Mouse (Mus musculus): ENCODE measurements around the gene Maneal. TPM values are rescaled to one million over a fixed set of nuclear protein-coding genes. Genes with fewer than 3 reads are reported as not detected.
A peak's percentile ranks its signal among the peaks of the same experiment; 100 is the strongest.

Gene Maneal
- polyA plus RNA-seq, 1 experiment from 2014 or later: 0.08 TPM

DNA sequence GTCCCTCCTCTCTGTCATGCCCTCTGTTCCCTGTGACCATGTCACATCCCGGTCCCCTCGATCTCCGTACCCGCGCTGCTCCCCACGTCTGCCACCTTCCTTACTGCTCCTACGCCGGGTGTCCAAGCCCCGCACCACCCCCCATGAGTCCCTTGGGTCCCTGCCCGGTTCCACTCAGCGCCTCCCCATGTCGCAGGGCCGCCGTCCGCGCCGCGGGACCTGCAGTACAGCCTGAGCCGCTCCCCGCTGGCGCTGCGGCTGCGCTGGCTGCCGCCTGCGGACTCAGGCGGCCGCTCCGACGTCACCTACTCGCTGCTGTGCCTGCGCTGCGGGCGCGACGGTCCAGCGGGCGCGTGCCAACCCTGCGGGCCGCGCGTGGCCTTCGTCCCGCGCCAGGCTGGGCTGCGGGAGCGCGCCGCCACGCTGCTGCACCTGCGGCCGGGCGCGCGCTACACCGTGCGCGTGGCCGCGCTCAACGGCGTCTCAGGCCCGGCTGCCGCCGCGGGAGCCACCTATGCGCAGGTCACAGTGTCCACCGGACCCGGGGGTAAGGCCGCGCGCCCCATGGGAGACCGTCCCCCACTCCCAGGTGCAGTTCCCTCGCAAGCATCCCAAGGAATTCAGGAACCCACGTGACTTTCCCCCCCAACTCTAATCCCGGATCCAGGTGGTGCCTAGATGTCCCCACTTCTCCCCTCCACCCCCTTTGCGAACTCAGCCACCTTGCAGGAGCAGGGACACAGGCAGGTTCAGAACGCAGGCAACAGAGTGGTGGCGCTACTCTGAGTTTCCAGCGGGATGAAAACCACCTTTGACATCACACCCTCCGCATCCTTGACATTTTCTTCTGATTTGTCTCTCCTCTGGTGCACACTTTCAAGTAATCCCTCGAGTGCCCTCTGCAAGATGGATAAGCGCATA is 32.8 kb upstream of the Maneal start:
- peak overlapping the region; percentile 12; the same call in 1 of the 2 replicates for H3K4me3 ChIP-seq (ENCODE audit: low read depth, low read length)
- H3K36me3 ChIP-seq (ENCODE audit: insufficient read depth, low read length): no peaks in the 10 kb centered on the region
- no peak for DNase-seq (ENCODE audit: low spot score)
- WGBS: 3% methylated on average over 68 of the region's 83 CpGs
- H3K9ac ChIP-seq (replicated peaks; ENCODE audit: low read depth): no peak overlapping the region
- H3K27me3 ChIP-seq (replicated peaks; ENCODE audit: insufficient read depth, low read length): peaks cover 26% of the 10 kb centered on the region
- H3K9me3 ChIP-seq (ENCODE audit: low read length): no peaks in the 10 kb centered on the region
- no peak for ATAC-seq
- TF ChIP-seq EP300 (IDR thresholded peaks at IDR 0.05) (no peak), CTCF (IDR thresholded peaks at IDR 0.05) (no peak)
- H3K27ac ChIP-seq (ENCODE audit: low read length): no peak overlapping the region
- peak overlapping the region; percentile 44 for H3K4me2 ChIP-seq (replicated peaks; ENCODE audit: low read depth, low read length)
- no peaks in the 10 kb centered on the region for H3K4me1 ChIP-seq (ENCODE audit: insufficient read depth, low read depth, low read length)

DNA sequence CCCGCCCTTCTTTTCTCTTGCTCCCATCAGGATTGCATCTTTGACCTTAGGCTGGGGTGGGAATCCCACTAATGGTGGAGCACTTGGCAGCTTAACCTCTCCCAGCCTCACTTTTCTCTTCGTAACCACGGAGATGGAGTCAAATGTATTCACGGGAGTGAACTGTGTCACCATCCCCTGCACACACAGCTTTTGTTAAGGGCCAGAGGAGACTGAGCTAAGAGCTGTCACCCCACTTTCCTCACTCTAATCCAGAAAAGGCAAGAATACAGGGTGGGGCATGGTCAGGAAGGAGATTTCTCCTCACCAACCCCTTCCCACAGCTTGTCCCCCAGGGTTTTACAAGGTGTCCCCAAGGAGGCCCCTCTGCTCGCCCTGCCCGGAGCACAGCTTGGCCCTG is 31.8 kb upstream of the Maneal start:
- WGBS: 23% methylated on average over 6 of the region's 6 CpGs
- no peak for ATAC-seq
- TF ChIP-seq EP300 (IDR thresholded peaks at IDR 0.05): no peak
- no peak for TF ChIP-seq CTCF (IDR thresholded peaks at IDR 0.05)
- Histone ChIP-seq H3K4me1 (ENCODE audit: insufficient read depth, low read depth, low read length) (no peaks in the 10 kb centered on the region), H3K9me3 (ENCODE audit: low read length) (no peaks in the 10 kb centered on the region), H3K27me3 (replicated peaks; ENCODE audit: insufficient read depth, low read length) (peaks cover 22% of the 10 kb centered on the region), H3K4me3 (ENCODE audit: low read depth, low read length) (no peak overlapping the region), H3K27ac (ENCODE audit: low read length) (no peak overlapping the region), H3K4me2 (replicated peaks; ENCODE audit: low read depth, low read length) (no peak overlapping the region), H3K36me3 (ENCODE audit: insufficient read depth, low read length) (no peaks in the 10 kb centered on the region), H3K9ac (replicated peaks; ENCODE audit: low read depth) (no peak overlapping the region)
- DNase-seq (ENCODE audit: low spot score): no peak

DNA sequence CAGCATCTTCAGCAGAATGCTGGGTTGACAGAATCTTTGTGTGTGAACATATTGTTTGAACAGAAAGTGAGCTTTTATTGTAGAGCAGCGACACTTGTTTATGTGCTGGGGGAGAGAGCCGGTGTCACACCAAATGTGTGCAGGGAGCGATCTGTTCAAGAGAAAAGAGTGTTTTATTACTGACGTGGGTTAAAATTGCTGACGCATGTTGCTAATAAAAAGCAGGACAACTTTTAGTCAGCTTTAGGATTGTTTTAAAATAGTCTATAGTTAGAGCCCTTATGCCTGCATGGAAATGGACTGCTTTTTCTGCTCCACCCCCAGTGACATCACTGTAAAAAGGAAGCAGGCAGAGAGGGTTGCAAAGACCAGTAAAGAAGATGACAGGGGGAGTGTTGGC is 28.9 kb upstream of the Maneal start:
- Histone ChIP-seq H3K9me3 (ENCODE audit: low read length) (no peaks in the 10 kb centered on the region), H3K9ac (replicated peaks; ENCODE audit: low read depth) (no peak overlapping the region), H3K4me2 (replicated peaks; ENCODE audit: low read depth, low read length) (no peak overlapping the region), H3K4me3 (ENCODE audit: low read depth, low read length) (no peak overlapping the region), H3K4me1 (ENCODE audit: insufficient read depth, low read depth, low read length) (no peaks in the 10 kb centered on the region), H3K36me3 (ENCODE audit: insufficient read depth, low read length) (no peaks in the 10 kb centered on the region), H3K27ac (ENCODE audit: low read length) (no peak overlapping the region), H3K27me3 (replicated peaks; ENCODE audit: insufficient read depth, low read length) (peaks cover 18% of the 10 kb centered on the region)
- TF ChIP-seq EP300 (IDR thresholded peaks at IDR 0.05) (no peak), CTCF (IDR thresholded peaks at IDR 0.05) (no peak)
- DNase-seq (ENCODE audit: low spot score): no peak
- no peak for ATAC-seq
- 73% methylated on average over 5 of the region's 5 CpGs for WGBS

DNA sequence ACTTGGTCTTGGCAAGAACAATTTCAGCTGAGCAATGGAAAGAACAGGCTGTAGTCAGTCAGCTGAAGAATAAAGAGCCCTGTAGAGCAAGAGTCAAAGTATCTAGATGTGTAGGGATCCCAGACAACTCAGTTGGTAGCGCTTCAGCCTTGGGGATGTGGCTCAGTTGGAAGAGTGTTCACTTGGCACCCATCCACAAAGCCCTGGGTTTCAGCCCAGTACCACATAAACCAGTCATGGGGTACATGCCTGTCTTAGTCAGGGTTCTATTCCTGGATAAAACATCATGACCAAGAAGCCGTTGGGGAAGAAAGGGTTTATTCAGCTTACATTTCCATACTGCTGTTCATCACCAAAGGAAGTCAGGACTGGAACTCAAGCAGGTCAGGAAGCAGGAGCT is 28.0 kb upstream of the Maneal start:
- TF ChIP-seq CTCF (IDR thresholded peaks at IDR 0.05): no peak
- TF ChIP-seq EP300 (IDR thresholded peaks at IDR 0.05): no peak
- WGBS: 83% methylated on average over 2 of the region's 2 CpGs
- Histone ChIP-seq H3K27me3 (replicated peaks; ENCODE audit: insufficient read depth, low read length) (peaks cover 12% of the 10 kb centered on the region), H3K4me1 (ENCODE audit: insufficient read depth, low read depth, low read length) (no peaks in the 10 kb centered on the region), H3K9me3 (ENCODE audit: low read length) (no peaks in the 10 kb centered on the region), H3K4me2 (replicated peaks; ENCODE audit: low read depth, low read length) (no peak overlapping the region), H3K27ac (ENCODE audit: low read length) (no peak overlapping the region), H3K4me3 (ENCODE audit: low read depth, low read length) (no peak overlapping the region), H3K9ac (replicated peaks; ENCODE audit: low read depth) (no peak overlapping the region), H3K36me3 (ENCODE audit: insufficient read depth, low read length) (no peaks in the 10 kb centered on the region)
- no peak for DNase-seq (ENCODE audit: low spot score)
- ATAC-seq: no peak

DNA sequence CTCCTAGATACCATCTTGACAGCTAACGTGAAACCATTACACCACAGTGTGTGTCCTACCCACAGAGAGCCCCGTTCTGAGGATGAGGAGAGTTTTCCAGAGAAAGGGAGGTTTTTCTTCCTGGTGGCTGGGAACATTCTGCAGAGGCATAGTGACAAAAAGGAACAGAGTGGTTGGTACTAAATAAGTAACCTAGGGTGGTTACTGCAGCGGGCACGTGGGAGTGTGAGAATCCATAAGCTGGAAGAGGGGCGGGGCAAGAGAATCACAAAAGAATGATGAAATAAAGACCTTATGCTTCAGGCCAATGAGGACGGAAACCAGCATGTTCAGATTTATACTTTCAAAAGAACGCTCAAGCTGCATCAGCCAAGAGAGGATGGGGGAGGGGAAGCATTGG is 26.7 kb upstream of the Maneal start:
- ATAC-seq: no peak
- 67% methylated on average over 7 of the region's 7 CpGs for WGBS
- TF ChIP-seq CTCF (IDR thresholded peaks at IDR 0.05) (no peak), EP300 (IDR thresholded peaks at IDR 0.05) (no peak)

DNA sequence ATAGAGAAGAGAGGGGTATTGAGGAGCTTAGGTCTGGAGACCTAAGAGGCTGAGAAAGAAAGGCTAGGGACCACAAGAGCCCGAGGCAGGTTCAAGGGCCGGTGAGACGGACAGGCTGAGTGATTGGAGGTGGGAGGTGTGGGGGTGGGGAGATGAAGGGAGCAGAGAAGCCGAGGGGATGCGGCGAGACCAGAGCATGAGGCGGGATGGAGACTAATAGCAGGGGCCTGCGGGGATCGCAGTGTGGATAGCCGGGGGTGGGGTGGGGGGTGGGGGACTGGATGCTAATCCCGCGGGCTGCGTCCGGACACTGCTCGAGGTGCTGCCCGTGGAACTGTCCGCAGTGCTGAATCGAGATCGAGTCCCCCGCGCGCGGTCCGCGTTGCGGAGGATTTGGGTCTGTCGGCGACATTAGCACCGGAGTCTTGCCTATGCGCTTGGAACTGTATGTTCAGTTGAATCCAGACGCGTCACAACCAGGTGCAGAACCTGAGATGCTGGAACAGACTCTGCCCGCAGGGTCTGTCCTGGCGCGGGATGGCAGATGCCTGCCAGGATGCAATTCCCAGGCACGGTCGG is 20.3 kb upstream of the Maneal start:
- WGBS: 1% methylated on average over 31 of the region's 37 CpGs
- ATAC-seq: no peak; the same call in 1 of the 2 replicates

More for the DNA sequence above, 26.7 kb upstream of the Maneal start:
- Histone ChIP-seq H3K4me2 (replicated peaks; ENCODE audit: low read depth, low read length) (no peak overlapping the region), H3K4me3 (ENCODE audit: low read depth, low read length) (no peak overlapping the region), H3K9ac (replicated peaks; ENCODE audit: low read depth) (no peak overlapping the region), H3K9me3 (ENCODE audit: low read length) (no peaks in the 10 kb centered on the region), H3K4me1 (ENCODE audit: insufficient read depth, low read depth, low read length) (no peaks in the 10 kb centered on the region), H3K36me3 (ENCODE audit: insufficient read depth, low read length) (no peaks in the 10 kb centered on the region), H3K27me3 (replicated peaks; ENCODE audit: insufficient read depth, low read length) (0 out of 2 replicates have a peak, but pooled peaks cover under 1% of the 10 kb centered on the region), H3K27ac (ENCODE audit: low read length) (no peak overlapping the region)
- no peak for DNase-seq (ENCODE audit: low spot score)

More for the DNA sequence above, 20.3 kb upstream of the Maneal start:
- no peaks in the 10 kb centered on the region for H3K36me3 ChIP-seq (ENCODE audit: insufficient read depth, low read length)
- H3K4me1 ChIP-seq (ENCODE audit: insufficient read depth, low read depth, low read length): no peaks in the 10 kb centered on the region
- no peak overlapping the region for H3K4me3 ChIP-seq (ENCODE audit: low read depth, low read length)
- peaks cover 24% of the 10 kb centered on the region for H3K27me3 ChIP-seq (replicated peaks; ENCODE audit: insufficient read depth, low read length)
- H3K9ac ChIP-seq (replicated peaks; ENCODE audit: low read depth): no peak overlapping the region
- no peak overlapping the region for H3K27ac ChIP-seq (ENCODE audit: low read length)
- peak; percentile 23 for DNase-seq (ENCODE audit: low spot score)
- TF ChIP-seq EP300 (IDR thresholded peaks at IDR 0.05) (no peak), CTCF (IDR thresholded peaks at IDR 0.05) (no peak)
- no peak overlapping the region for H3K4me2 ChIP-seq (replicated peaks; ENCODE audit: low read depth, low read length)
- no peaks in the 10 kb centered on the region for H3K9me3 ChIP-seq (ENCODE audit: low read length)

Data from lung, postnatal 0 days (tissue).